Mouse (Mus musculus) 3T3-L1 (cell line): ENCODE measurements around the gene Crisp2.
"Not testable (repeated sequence)": the region's sequence is repeated elsewhere in the genome, so short reads cannot be mapped to it uniquely, and the experiment has no call there.

Source experiments
- DNase-seq: peaks from one replicate; pipeline ENCODE4 v3.0.0-alpha.2; 2015; ENCODE audit warnings: low read depth, low spot score

Gene Crisp2

DNA sequence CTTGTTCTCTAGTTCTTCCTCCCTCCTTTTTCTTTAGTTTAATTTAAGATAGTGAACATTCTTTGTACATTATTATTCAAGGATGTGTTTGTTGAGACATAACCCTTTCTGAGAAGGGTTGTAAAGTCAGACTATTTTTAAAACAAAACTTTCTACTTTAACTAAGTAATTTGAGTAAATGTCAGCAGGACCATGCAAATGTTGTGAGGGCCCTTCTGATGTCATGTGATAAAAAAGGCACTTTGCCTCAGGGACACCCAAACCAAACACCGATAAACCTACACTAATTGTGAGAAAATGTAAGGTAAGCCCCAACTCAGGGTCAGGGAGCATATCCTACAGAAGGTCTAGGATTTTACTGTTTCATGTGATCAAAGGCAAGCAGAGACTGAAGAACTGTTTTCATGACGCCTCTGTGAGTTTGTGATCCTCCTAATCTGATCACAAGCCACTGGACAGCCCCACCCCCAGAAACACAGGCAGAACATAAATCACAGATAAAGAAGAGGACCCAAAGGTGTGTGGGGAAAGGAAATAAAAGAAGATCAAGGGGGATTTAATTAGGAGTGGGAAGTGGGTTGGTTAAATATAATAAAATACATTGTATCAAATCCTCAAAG lies at the start of gene Crisp2:
TSS of gene Crisp2 (minus strand) at position 51 of the 620 bp plus-strand sequence.
- no peak for DNase-seq

DNA sequence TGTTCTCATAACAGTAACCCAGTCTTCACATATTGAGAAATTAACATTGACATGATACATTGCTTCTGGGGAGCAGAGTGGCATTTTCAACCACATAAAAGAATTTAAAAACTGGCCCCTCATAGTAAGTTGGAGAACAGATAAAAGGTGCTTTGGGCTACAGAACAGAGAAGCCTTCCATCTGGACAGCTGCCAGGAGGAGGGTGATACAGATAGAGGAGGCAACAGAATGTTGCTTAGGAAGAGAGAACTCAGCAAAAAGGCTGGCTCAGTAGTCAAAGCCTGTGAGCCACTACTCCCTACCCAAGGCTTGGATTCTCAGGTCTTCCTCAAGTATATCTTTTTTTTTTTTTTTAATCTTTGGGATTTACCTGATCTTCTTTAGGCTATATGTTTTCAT lies 48.3 kb upstream of the Crisp2 start:
- no peak for DNase-seq

DNA sequence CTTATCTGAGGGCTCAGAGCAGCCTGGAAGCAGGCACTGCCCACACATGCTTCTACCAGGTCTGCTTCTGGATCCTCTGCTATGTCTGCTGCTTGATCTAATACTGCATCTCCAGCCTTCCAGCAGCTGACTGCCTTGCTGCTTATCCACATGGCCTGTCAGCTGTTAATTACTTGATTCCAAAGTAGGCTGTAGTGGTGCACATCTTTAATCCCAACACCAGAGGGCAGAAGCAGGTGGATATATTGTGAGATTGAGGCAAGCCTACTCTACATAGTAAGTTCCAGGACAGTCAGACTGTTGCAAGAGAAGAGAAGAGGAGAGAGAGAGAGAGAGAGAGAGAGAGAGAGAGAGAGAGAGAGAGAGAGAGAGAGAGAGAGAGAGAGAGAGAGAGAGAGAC lies 30.5 kb upstream of the Crisp2 start:
- peak; percentile 85 for DNase-seq

DNA sequence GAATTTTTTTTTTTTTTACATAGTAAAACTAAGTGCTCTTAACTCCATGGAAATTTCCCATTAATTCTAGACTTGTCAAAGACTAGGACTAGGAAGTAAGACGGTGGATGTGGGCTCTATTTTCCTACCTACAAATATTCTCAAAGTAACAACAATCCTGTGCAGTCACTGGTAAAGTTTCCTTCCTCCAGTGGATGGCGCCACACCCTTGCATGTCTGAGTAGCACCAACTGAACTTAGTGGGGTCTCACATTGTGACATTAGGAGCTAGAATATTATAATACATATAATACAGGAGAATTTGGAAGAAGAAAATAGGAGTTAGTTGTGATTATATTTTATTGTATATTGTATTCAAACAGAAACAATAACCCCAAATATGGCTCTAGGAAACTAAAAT lies 25.1 kb upstream of the Crisp2 start:
- no peak for DNase-seq

DNA sequence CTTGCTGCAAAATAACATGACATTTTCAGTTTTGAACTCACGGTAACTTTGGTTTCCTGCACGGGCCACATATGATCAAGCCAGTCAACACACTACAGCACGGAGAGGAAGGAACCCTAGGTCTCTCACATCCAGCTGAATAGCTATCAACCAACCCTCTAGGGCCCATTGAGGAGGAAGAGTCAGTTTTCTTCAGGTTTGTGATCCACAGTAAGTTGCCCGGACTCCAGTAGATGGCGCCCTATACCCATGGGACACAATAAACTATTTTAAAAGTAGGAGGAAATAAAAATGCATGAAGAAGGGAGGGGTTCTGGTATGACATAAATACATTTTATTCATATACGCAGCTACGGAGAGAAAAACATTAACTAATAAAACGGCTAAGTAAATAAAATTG lies 17.7 kb upstream of the Crisp2 start:
- DNase-seq: peak; percentile 74

DNA sequence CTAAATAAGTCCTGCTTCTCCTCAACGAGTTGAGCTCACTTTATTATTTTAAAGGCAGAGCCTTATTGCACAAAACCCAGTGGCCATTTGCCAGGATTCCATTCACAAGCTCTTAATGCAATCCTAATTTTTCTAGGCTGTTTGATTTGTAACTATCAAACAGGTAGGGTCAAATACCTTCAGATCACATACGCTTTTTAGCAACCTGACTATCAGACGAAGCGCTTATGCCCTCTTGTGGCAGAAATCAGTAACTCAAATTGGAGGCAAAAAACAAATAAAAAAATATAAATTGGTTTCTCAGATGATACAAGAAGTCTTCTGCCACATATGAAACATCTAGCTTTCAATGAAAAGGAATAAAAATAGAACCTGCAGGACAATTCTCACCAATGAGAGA lies 17.0 kb upstream of the Crisp2 start:
- peak; percentile 71 for DNase-seq

DNA sequence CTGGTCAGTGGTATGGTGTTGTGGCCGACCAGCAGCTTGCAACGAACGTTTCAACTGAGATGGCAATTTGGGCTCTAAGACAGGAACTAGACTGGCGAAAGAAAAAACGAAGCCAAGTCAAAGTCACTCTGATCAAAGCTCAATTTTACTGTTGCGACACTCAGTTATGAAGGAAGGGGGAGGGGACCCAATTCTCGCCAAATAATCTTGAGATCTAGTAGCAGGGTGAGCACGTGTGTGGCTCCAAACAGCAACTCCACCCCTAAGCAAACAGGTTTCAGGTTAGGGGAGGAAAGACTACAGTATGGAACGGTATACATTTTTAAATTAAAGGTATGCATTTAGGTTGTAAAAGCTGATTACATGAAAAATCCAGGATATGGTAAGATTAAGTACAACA lies 14.7 kb upstream of the Crisp2 start:
- no peak for DNase-seq

DNA sequence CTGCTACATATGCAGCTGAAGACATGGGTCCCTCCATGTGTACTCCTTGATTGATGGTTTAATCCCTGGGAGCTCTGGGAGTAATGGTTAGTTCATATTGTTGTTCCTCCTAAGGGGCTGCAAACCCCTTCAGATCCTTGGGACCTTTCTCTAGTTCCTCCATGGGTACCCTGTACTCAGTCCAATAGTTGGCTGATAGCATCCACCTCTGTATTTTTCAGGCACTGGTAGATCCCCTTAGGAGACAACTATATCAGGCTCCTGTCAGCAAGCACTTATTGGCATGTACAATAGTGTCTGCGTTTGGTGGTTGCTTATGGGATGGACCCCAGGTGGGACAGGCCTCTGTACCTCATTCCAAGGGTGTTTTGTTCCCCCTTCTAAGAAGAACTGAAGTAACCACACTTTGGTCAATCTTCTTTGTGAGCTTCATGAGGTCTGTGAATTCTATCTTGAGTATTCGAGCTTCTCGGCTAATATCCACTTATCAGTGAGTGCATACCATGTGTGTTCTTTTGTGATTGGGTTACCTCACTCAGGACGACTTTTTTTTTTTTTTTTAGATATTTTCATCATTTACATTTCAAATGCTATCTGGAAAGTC lies 10.6 kb upstream of the Crisp2 start:
- DNase-seq: no peak

DNA sequence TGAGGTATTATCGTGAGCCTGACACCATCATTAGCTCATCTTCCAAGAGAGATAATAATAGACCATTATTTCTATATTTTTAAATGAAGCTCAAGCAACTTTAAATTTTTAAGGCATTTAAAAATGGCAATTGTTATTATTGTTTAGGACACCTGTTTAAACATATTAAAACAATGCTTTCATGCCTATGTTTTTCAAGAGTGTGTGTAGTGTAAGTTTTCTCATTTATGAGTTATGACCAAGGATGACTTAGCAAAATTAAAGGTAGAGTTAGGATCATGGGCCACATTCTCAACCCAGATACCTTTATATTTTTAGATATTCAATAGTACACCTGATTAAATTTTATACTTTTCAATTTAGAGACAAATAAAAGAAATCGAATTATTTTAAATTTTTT lies 5.5 kb upstream of the Crisp2 start:
- DNase-seq: no peak

DNA sequence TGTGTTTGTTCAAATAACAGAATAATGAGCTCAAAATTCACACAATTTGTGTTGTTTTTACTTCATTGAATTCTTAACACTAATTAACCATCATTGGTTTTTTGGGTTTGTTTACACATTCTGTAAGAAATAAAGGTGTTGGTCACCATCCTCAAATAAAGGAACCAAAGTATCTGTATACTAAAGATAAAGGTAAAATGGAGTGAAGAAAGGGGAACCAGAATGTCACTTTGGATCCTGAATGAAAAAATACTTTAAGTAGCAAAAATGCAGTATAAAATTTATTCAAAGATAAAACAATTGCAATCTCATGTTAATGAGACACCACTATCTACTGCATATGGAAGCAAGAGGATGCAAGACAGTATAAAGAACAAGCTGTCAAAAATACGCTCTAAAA lies 4.8 kb upstream of the Crisp2 start:
- DNase-seq: no peak

DNA sequence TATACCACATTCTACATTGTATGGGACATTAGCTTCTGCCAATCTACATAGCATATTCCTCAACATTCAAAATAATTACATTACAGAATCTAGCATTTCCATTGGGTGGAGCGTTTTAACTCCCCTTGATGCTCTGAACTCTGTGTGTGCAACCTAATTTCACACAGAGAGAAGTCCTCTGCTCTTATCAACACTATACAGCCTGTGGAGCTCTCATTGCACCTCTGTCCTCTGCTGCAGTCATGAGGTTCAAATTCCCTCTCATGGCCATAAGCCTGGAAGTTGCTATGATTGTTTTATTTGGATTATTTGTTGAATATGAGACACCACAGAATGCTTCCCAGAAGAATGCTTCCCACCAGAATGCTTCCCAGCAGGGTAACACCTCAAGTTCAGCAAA lies 4.1 kb upstream of the Crisp2 start, which contains the start of gene Rhag:
TSS of gene Rhag (plus strand) at position 193 of the 400 bp plus-strand sequence.
- DNase-seq: no peak

DNA sequence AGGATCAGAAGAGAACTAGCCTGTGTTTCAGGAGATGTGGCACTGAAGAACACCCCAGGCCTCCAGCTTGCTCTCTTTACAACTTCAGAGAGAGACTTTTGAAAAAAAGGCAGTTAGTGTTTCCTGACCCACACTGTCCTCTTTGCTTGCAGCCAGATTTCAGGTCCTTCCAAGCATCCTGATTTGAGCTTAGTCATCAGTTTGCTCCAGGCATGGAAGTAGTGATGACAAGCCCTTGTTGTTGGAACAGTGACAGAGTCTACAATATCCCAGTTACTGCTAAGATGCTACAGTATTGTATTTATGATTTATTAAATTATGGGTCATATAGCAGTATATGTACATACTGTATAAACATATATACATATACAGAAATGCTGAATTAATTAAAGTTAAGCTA lies 1.3 kb upstream of the Crisp2 start:
- DNase-seq: peak; percentile 91

DNA sequence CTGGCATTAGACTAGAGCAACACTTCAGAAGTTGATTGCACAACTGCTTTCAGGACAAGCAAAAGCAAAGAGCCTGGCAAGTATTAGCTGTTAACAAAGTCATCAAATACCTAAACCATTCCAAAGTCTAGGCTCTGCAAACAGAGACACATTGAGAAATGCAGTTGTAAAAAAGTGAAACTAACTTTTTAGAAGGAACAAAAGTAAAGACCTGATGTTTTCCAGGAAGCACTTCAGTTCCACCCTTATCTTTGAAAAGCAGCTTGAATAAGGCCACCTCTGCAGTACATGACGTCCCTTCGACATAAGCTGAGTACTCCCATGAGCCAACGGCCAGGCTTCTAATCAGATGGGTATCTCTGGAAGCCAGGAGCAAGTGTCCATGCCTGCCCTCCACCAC lies 253 bp downstream of the Crisp2 start:
- DNase-seq: peak; percentile 60

DNA sequence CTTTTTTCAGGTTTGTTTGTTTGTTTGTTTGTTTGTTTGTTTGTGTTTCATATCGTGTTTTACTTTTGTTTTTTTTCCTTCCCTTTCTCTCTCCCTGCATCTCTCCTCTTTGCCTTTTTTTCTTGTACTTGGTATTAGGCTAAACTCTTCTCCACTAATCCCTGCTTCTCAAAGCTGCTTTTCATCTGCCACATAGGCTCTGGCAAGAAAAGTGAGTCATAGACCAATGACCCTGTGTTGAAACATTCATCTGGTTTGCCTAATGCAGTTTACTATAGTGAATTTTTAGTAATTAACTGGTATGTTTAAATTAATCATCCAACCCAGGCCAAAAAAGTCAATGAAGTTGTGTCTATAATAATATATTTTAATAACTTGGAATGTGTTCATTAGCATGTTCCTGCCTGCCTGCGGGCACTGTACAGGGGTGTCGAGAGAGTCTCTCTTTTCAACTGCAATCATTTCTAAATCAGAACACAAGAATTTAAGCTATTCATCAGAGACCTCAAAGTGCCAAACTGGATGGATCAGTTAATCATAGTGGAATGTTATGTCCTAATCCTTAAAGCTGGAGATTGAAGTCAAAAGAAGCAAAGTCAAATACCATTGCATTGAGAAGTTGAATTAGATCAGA lies 4.0 kb downstream of the Crisp2 start:
- peak; percentile 83 for DNase-seq

DNA sequence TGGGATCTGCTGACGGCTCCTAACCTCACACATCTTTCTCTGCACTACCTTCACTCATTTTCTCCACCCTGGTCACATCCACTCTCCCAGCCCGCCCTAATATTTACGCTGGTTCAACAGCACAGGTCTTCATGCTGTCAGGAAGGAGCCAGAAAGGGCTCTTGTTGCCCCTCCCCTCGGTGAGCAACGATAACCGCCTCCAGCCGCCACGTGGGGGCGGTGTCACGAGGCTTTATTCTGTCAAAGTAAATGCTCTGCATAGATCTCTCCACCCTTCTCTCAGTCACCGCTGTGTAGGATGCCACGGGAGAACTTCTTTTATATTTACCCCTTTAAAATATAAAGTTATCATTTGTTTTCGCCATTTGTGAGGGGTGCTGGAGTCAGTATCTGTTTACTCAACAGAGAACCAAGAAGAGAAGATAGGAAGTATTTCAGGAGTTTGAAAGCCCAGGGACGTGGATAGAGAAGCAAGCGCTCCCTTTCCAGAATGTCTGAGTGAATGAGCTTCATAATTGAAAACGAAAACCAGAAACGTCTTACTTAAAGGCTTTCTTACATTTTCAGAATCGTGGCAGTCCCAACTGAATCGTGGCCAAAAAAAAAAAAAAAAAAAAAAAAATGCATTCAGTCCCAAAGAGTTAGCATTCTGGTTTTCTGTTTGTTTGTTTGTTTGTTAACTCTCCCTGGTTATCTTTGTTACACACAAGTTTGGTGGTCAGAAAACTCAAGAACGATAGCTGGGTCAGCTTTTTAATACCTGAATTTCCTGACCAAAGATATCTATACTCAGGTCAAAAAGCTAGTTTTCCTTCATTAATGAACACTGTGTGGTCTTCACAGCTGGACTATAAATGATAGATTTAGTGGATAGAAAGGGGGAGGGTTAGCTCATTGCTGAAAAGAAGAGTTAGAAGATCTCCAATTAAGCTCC lies 12.6 kb downstream of the Crisp2 start:
- DNase-seq: no peak

DNA sequence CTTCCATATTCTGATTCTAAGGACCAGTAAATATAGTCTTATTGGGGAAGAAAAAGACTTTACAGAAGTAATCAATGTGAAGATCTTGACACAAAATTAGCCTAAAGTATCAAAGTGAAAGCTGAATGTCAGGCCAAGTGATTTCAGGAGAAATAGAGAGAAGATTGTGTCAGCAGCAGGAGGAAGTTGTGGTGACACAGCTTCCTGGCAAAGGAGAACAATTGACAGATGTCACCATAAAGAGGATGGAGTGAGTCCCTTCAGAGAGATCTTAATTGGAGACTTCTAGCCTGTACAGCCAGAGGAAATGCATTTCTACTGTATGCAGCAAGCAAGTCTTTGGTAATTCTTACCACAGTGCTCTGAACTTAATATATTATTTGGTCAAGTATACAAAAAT lies 16.9 kb downstream of the Crisp2 start:
- DNase-seq: no peak

DNA sequence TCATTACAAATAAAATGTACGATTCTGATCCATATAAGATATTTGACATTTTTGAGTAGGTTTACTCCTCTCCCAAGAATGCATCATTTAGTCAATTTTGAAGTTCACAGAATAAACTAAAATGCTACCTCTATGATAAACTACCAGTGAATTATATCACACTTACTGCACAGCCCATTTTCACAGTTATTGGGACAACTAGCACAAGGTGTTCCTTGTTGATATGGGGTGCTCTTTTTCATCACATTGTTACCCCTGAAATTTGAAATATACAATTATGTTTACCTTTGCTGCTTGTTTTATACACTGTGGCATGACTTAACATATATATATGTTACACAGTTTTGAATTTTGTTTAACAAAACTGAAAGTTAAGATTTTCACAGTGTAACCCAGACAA lies 39.7 kb downstream of the Crisp2 start:
- DNase-seq: no peak

DNA sequence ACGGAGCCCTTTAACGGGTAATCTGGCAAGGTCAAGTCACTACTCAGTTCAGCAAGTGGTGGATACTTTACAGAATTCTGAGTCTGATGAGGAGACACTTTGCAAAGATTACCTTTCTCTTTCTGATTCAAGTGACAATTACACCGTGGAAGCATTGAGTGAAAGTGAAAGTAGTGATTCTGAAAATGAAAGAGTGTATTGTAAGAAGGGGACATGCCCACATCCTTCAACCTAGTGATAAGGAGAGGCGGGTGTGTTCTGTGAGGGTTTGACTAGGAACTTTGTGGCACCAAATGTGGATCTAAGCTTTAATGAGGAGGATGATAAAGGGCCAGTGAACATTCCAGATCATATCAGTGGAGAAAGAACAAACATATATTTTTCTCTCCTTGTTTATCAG lies 43.1 kb downstream of the Crisp2 start:
- peak; percentile 20 for DNase-seq

DNA sequence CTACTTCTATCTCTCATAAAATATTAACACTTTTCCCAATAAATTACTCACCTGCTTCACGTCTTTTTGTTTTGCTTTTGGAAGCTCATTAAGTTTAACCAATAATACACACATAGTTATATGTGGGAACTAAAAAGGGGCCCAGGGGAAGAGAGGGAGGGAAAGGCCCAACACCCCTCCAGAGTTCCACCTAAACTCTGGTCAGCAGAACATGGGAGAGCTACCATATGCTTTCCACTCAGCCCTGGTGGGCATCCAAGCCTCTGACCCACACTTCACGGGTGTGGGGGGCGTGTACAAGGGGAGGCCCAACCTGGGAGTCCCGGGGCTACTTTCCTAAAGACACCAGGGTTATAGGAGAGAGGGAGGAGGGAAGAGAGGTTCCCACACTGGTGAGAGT lies 75.1 kb downstream of the Crisp2 start:
- DNase-seq: no peak

DNA sequence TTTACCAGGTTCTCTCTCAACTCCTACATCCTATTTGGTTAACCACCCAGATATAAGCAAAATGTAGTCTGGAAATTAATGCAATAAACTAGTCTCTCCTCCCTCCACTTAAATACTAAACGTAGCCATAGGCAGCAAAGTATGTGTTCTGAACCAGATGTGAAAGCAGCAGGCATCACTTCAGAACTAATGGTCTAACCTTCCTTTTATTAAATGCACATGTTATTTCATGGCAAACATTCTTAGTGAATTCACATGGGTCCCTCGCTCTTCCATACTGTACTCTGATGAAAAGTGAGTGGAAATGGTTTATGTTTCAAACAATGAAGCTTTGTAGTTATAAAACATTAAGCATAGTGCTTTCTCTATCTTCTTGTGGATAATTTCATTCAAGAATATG lies 75.5 kb downstream of the Crisp2 start:
- DNase-seq: no peak

DNA sequence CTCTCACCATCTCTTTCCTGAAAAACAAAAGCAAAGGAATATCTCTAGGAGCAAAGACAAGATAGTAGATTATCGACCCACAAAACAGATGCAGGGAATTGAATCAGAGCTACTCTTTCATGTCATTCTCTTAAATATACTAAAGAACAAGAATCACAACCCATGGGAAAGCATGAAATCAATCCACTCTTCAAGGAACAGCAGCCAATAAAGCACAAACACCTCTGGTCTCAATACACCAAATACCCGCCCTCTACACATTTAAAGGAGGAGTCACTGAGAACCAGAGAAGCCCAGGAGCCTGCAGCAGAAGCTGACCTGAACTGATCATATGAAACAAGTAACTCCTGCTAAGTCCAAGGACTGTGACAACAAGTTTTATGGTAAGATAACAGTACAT lies 80.0 kb downstream of the Crisp2 start, which contains the start of gene Esp1:
TSS of gene Esp1 (plus strand) at position 301 of the 400 bp plus-strand sequence.
- DNase-seq: no peak

DNA sequence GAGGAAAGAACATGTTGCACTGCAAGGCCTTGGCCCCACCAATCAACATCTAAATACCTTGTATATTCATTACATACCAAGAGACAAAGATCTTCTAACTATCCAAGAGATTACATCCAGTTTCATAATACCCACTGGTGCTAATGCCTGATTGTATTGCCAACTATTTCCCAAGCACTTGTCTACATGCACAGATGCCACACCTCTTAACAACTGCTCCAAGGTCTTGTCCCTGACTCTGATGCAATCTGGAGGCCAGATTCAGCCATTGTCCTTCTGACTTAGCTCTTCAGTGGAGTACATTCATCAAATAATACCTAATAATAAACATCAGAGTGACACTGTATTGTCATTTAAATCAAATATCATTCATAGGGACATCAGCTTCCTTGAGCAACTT lies 89.7 kb downstream of the Crisp2 start:
- not testable (repeated sequence) for DNase-seq
